Mouse (Mus musculus) cerebellum, postnatal 36 days (tissue): Measurements from ENCODE around the gene Lin54.
"Not testable (repeated sequence)": the region's sequence is repeated elsewhere in the genome, so short reads cannot be mapped to it uniquely, and the experiment has no call there.

Source experiments
- DNase-seq, 2 experiments: peaks; one replicate each; pipeline ENCODE4 v3.0.0; 2021 to 2022; ENCODE audit warnings: mixed read lengths in 2 of 2

The Lin54 gene

DNA sequence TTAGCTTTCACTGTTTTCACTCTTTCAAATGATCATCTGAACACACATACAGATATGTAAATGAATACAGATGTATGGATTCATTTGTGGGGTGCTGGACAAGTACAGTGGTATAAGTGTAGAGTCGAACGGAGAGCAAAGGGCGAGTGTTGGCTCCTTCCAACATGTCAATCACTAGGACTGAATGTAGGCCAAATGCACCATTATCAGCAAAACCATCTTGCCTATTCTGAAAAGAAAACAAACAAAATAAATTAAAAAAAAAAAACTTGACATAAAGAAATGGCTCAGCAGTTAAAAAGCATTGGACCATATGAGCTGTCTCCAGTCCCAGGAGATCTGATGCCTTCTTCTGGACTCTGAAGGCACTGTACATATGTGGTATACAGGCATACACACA, 12.2 kb downstream of the Lin54 start:
- DNase-seq = no peak

DNA sequence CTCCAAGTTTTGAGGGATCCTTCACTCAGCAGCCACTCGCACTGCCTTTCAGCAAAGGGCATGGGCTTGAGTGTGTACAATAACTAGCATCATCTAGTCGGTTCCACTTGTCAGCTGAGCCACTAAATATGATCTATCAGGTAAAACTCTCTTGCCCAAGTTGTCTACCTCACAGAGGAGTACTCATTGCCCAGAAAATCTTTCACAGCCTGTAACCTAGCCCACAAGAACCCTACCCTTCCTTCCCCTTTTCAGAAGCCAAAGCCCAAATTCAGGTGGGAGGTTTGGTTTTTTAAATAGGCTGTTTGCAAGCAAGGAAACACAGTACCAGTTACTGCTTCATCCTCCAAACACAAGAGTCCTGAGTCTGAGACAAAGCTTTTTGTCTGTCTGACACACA, 13.3 kb downstream of the Lin54 start:
- DNase-seq = no peak

DNA sequence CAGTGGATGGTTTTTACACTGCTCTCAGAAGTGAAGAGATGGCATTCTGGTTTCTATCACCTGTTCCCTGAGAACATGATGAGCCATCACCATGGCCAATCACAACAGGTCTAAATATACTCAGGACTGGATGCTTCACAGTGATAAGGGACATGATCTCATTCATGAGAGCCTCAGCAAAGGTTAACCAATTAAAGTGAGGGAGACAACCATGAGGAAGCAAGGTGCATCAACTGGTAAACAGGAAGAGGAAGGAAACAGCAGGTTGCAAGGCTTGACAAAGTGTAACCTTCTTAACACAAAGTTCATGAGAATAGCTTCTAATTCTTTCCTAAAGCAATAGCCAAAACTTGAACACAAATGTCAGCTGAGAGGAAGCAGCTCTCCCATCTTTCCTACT, 16.9 kb downstream of the Lin54 start:
- no peak for DNase-seq

DNA sequence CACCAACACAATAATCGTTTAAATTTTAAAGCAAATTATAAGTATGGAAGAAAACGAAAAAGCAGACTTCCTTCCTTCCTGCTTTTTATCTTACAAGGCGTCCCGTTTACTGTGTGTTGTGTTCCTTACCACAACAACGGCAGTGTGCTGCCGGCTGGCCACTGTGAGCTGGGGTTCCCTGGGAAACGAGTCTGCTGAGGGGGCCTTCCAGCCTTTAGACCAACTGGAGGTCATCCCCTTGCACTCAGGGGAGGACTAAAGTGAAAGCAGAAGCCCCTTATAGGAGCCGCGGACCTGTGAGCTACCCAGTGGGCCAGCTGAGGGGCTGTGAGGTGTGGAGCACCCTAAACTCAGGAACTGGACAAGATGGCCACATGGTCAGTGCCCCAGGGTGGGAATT, 22.8 kb downstream of the Lin54 start:
- DNase-seq = no peak

DNA sequence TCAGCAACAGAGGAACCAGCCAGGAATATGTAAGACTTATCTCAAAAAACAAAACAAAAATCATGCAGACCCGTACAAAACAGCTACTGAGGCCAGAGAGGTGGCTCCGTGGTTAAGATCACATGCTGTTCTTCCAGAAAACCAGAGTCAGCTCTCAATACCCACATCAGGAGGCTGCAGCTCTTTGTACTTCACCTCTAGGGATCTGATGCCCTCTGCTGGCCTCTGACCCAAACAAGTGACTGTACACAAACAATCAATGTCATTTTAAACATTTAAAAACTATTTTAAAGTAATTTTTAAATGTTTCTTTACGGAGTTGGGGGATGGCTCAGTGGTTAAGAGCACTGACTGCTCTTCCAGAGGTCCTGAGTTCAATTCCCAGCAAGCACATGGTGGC, 24.1 kb downstream of the Lin54 start:
- no peak for DNase-seq

DNA sequence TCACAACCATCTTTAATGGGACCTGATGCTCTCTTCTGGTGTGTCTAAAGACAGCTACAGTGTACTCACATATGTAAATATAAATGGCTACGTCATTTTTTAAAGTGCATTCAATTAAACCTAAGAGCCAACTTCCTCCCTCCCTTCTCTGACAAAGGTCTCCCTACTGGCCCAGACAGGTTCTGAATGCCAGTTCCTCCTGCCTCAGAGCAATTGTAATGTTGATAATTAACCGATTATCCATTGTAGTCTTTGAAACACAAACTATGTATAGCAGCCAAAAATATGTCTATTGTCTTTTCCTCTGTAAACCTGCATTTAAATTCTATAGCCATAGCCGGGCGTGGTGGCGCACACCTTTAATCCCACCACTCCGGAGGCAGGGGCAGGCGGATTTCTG, 33.1 kb downstream of the Lin54 start:
- DNase-seq = no peak

DNA sequence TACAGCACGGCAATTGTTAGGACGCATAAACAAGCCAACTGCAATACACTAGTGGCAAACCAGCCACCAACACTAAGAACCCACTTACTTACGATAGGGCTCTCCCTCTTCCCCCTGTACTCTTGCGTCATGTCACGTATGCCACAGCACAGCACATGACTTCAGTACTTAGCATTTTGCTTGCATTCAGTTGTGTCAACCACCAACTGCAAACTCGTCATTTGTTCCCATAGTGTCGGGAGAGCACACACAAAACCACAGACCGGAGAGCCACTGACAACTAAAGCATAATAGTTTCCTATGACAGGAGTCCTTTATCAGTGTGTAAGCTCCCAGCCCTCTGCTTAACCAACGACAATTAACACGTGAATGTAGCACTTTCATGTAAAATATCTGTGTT, 33.8 kb downstream of the Lin54 start:
- no peak for DNase-seq

DNA sequence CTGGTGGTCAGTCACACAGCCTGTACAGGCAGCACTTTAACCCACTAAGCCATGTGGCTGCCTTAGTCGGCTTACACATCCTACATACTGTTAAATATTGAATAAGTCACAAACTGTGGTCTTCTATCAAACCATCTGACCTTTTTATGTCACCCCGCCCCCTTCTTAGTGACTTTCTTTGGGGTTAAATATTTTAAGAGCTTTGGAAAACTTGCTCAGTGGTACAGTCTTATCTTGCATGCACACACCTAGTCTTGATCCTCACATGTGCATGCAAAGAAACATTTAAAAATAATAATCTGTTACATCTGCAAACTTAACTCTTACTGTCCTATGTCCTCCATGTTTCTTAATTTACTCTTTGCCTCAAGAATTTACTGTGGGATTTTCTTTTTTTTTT, 38.1 kb downstream of the Lin54 start:
- no peak for DNase-seq

DNA sequence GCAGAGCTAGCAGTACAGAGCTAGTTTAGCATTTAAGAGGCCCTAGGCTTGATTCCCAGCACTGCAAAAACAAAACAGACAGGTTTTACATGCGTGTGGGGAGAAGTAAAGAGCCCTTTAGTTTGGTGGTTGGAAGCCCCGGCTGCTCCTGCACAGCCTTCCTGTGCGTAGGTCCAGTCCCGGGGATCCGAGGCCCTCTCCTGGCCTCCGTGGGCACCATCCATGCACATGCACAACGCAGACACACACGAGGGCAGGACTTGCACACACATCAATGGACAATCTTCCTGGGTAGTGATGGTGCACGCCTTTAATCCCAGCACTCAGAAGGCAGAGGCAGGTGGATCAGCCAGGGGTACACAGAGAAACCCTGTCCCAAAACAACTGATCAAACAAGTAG, 38.9 kb downstream of the Lin54 start:
- no peak for DNase-seq

DNA sequence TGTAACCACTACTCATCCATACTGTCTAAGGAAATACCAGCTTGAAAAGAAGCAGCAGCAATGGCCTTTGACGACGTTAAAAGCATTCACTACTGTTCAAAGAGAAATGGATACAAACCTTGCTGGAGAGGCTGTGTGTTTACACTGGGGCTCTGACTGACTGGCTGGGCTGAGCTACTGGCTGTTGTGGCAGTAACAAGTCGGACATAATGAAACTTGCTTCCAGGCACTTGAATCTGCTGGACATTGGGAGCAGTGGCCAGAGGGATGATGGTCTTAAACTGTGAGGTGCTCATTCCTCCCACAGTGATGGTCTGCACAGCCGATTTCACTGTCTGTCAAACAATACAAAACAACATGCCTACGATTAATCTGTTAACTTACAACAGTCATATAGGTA, 41.0 kb downstream of the Lin54 start:
- DNase-seq = no peak

DNA sequence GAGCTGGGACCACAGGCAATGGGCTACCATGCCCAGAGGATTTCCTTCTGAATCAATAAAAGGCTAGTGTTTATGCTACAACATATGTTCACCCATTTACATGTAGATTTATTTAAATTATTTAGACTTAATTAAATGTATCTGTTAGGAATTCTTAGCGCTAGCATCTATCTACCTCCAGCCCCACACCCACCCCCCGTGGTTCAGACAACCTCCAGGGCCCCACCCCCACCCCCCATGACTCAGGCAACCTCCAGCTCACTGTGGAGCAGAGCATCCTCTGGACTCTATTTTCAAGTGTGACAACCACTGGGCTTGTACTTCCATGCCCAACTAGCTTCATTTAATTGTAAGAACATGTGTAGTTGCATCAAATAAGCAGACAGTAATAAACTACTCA, 48.6 kb downstream of the Lin54 start:
- no peak for DNase-seq

DNA sequence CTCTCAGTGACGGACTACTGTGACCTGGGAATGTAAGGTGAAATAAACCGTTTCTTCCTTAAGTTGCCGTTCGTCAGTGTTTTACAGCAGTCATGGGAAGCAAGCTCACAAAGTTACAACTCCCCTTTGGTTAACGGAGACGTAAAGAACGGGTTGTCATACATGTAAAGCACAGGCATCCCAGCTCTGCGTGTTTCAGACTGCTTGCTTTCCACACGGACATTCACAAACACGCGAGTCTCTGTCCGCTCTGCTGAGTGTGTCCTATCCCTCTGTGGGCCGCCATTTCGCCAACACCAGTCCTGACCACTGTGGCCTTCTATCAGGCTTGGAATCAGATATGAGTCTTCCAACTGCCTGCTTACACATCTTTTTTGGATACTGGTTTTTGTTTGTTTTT, 61.6 kb downstream of the Lin54 start:
- no peak for DNase-seq

DNA sequence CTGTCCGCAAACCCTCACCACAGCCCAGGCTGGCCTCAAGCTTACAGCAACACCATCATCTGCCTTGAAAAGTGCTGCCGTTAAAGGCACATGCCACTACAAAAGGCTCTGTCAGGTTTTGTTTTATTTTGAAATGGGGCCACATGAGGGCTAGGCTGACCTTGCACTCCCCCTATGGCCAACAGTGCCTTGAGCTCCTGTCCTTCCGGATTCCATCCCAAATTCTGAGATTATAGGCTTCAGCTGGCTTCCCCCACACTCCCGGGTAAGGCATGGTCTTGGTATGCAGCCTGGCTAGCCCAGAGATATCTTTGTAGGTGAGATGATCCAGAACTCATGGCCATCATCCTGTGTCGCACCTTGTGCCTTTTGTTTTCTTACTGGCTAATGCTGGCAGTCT, 62.5 kb downstream of the Lin54 start:
- DNase-seq = no peak

DNA sequence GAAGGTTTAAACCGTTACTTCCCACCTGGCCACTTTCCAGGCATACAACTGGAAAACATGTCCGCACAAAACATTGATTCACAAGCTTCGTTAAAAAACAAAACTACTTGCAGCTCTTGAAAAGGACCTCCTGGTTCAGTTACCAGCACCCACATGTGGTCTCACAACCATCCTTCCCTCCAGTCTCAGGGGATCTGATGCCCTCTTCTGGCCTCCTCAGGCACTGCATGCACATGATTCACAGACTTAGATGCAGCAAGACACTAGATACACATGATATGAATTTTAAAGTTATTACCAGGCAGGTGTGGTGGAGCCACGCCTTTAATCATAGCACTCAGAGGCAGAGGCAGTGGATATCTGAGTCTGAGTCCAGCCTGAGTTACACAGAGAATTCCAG, 63.4 kb downstream of the Lin54 start:
- DNase-seq = no peak

DNA sequence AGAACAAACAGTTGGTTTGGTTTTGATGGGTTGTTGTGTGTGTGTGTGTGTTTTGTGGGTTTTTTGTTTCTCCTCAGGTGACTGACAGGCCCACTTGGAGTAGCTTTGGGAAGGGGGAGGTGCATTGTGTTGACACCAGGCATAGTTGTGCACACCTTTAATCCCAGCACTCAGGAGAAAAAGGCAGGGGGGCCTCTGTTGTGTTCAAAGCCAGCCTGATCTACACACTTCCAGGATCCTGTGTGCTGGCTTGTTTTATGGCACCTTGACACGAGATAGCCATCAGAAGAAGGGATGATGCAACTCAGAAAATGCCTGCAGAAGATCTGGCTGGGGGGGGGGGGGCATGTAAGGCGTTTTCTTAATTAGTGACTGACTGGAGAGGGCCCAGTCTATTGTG, 69.5 kb downstream of the Lin54 start:
- DNase-seq = no peak

DNA sequence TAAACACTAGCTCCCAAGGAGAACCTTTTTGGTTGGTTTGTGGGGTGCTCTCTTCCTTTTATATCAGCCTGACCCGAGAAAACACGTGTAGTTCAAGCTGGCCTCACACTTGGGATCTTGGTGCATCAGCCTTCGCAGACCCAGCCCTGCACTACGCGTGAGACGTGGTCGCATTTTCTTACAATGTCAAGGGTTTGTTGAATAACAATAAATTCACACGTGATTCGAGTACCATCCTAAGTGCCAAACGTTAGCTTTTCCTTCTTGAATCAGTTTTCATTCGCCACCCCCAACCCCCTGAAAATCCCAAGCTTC, 70.4 kb downstream of the Lin54 start:
- no peak for DNase-seq

DNA sequence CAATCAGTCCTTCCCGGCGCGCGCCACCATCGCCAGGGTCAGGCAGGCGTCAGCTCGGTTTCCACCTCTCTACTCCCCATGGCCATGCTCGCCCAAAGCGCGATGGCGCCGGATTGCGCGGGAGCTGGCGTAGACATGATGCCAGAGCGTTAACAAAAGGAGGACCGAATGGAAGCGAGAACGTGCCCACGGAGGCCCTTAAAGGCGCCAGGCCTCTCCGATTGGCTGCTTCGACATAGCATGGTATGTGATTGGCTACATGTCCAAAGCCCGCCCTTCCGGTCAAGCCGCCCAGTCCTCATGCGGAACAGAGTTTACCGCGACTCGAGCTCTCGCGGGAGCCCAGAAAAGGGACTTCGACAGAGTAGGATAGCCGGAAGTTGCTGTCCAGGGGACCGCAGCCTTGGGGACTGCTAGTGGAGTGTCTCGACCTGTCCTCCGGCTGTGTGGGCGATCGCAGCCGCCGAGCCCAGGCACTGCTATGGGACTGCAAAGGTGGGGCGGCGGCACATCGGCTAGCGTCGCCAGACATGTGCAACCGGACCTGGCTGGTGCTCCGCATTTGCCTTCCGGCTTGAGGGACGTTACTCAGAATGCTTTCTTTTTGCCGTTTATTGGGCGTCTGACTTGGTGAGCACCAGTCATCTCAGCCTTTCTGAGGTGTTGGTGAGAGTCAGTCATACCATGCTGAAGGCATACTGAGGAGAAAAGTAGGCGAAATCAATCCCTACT, 70.9 kb downstream of the Lin54 start:
- peak; percentile 90 to 92 for DNase-seq

DNA sequence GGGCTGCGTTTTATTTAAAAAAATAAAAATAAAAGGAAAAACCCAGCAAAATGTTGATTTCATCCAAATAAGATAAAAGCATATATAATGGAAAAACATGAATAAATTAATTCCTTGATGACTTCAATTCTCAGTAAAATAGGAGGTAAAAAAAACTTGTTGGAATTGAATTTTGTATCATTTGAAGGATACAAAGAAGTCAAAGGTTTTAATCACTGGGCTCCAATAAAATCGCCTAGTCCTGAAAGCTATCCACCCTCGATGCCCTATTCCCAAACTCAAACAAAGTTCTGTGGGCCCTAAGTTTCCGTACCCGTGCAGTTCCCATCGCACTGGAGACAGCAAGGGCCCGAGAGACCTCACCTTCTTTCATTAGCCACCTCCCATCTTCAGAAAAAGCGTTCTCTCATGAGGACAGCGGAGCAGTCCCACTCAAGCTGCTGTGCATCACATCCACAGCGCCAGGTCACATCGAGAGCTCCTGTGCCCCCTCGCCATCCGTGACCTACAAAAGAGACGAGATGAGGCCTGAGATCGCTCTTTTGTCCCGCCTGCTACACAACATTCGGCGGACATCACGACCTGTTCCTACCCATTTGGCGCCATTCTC, 71.6 kb downstream of the Lin54 start:
- no peak for DNase-seq

DNA sequence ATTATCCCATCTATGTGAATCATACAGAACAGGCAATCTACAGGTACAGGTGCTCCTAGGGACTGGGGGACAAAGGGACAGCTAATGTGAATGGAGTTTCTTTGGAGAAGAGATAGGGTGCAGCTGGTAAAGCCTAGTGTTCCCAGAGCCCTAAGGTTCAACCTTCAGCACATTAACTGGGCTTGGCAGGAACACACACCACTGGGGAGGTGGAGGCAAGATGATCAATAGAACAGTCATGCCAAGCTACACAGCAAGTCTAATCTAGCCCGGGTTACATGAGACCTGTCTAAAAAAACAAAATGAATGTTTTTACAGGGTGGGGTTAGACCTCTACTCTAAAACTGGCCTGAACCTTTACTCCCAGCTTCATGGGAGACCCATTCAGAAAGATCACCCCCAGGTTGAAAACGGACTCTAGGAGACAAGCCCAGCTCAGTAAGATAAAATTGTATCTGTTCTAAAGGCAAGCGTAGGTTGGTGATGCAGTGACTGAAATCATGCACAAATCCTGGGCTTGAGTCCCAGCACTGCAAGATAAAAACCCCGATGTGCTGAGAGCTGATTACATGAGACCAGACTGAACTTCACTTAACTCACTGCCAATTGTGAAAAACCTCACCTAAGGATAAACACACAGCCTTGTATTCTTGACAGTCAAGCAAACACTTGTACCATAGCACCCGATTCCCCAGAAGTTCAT, 72.3 kb downstream of the Lin54 start:
- no peak for DNase-seq

DNA sequence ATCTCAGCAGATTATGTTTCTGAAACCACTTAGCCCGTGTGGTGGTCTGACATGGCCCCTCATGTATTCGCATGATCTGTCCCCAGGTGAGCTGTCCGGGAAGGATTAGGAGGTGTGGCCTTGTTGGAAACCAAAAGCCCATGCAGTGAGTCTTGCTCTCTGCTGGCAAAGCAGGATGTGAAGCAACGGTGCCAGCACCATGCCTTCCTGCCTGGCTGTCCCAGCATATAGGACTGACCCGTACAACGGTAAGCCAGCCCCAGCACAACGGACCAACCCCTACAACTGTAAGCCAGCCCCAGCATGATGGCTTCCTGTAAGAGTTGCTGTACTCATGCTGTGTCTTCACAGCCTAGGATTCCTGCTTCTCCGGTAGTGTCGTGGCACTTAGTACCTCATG, 73.2 kb downstream of the Lin54 start:
- DNase-seq = no peak

DNA sequence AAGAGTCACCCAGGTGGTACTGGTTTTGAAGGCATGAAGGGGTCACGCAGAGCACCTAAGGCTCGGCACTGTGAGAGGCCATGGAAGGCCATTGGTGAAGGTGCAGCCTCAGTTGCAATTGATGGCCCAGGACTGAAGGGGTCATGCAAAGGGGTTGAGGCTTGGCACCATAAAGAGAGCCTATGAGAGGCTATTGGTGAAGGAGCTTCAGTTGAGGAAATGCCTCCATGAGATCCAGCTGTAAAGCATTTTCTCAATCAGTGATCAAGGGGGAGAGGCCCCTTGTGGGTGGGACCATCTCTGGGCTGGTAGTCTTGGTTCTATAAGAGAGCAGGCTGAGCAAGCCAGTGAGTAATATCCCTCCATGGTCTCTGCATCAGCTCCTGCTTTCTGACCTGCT, 74.6 kb downstream of the Lin54 start:
- not testable (repeated sequence) for DNase-seq

DNA sequence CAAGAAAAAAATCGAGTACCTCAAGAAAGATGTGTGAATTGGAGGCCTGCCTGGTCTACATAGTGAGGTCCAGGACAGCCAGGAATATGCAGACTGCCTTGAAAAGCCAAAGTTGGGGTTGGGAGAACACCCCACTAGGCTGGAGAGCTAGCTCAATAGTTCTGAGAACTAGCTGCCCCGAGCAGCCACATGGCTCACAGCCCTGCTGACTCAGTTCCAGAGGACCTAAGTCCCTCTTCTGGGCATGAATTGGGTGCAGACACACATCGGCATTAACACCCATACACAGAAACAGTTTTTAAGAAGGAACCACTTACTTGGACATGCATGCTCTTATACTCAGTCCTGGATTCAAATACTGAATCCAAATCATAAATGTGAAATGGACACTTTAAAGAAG, 76.2 kb downstream of the Lin54 start:
- no peak for DNase-seq

DNA sequence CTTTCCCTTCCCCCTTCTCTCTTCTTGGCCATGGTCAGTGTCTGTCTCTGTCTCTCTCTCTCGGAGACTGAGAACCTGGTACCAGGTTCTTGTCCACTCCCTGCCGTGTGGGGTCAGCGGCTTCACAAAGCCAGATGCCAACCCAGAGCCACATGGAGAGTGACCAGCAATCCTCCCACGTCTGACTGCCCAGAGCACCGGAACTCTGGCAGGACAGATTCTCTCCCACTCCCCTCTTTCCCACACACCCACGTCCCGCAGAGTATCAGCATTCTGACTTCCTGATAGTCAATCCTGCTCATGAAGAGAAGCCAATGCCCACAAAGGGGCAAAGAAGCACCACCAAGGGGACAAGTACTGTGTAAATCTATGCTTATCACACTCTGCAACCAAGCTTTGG, 76.8 kb downstream of the Lin54 start:
- no peak for DNase-seq

DNA sequence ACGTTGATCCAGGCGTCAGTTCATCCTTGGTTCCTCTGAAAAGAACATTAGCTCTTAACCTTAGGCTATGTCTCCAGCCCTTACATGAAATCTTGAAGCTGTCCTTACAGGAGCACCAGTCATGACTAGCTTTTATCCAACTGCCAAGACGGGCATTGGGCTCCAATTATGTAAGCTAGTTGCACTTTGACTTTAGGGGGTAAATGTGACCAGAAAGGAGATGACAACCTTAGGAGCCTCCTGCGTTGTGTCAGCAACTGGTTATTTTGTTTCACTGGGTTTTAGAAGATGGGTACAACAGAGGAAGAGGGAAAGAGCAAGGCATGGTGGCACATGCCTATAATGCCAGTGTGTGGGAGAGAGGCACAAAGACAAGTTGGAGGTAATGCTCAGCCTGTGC, 81.6 kb downstream of the Lin54 start:
- DNase-seq = no peak

DNA sequence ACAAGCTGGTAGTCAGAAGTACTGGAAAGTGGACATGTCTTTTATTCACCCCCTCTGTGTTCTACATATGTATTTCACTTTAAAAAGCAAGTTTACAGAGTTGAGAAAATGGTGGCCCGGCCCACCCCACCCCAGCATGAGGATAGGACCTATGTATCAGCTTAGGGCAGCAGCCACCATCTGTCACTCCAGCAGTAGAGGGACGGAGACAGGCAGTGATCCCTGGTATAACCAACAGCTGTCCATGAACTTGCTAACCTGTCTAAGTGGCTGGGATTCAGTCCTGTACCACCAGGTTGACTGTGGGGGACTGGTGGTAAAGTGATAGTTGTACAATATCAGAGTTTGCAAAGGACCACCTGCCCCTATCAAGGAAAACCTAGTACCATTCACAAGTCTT, 82.4 kb downstream of the Lin54 start:
- no peak for DNase-seq
